Mouse (Mus musculus): ENCODE measurements around the gene Ssr1. TPM values are rescaled to one million over a fixed set of nuclear protein-coding genes. Genes with fewer than 3 reads are reported as not detected.

Gene Ssr1
- polyA plus RNA-seq, 1 experiment from 2014 or later, result 64.0 TPM

- H3K27ac ChIP-seq (replicated peaks), result no peak overlapping the region
- no peak overlapping the region for H3K4me2 ChIP-seq
- ATAC-seq (ENCODE audit: low FRiP score, low read depth), result no peak
- peaks cover 24% of the 10 kb centered on the region for H3K36me3 ChIP-seq
- H3K27me3 ChIP-seq, result no peaks in the 10 kb centered on the region
- no peak overlapping the region for H3K9ac ChIP-seq
- H3K4me1 ChIP-seq (replicated peaks), result no peaks in the 10 kb centered on the region
- WGBS, result 91% methylated on average over 5 of the region's 5 CpGs
- no peaks in the 10 kb centered on the region for H3K9me3 ChIP-seq
- no peak overlapping the region for H3K4me3 ChIP-seq
Measured at GRCm38 (mm10) chr13:37974731-37975130, 19.3 kb downstream of the Ssr1 start.

GRCm38 (mm10) chr13:37974036-37974435, 20.0 kb downstream of the Ssr1 start:
- H3K27ac ChIP-seq (replicated peaks), result no peak overlapping the region
- no peak overlapping the region for H3K4me3 ChIP-seq
- no peak overlapping the region for H3K9ac ChIP-seq
- no peak overlapping the region for H3K4me2 ChIP-seq
- ATAC-seq (ENCODE audit: low FRiP score, low read depth), result no peak
- no peaks in the 10 kb centered on the region for H3K27me3 ChIP-seq
- no peaks in the 10 kb centered on the region for H3K9me3 ChIP-seq
- peaks cover 22% of the 10 kb centered on the region for H3K36me3 ChIP-seq
- WGBS, result 90% methylated on average over 6 of the region's 6 CpGs
- peaks cover 3% of the 10 kb centered on the region; the same call in 1 of the 2 replicates for H3K4me1 ChIP-seq (replicated peaks)

GRCm38 (mm10) chr13:37970887-37971530, 23.0 kb downstream of the Ssr1 start:
- peaks cover 14% of the 10 kb centered on the region for H3K4me1 ChIP-seq (replicated peaks)
- H3K9ac ChIP-seq, result no peak overlapping the region
- no peak overlapping the region for H3K4me2 ChIP-seq
- no peaks in the 10 kb centered on the region for H3K27me3 ChIP-seq
- no peak overlapping the region for H3K4me3 ChIP-seq
- no peaks in the 10 kb centered on the region for H3K36me3 ChIP-seq
- 88% methylated on average over 11 of the region's 11 CpGs for WGBS
- H3K27ac ChIP-seq (replicated peaks), result no peak overlapping the region
- no peaks in the 10 kb centered on the region for H3K9me3 ChIP-seq
- ATAC-seq (ENCODE audit: low FRiP score, low read depth), result no peak

GRCm38 (mm10) chr13:37969988-37970387, 24.0 kb downstream of the Ssr1 start:
- no peaks in the 10 kb centered on the region for H3K36me3 ChIP-seq
- H3K27me3 ChIP-seq, result no peaks in the 10 kb centered on the region
- no peak overlapping the region for H3K27ac ChIP-seq (replicated peaks)
- no peak overlapping the region for H3K9ac ChIP-seq
- ATAC-seq (ENCODE audit: low FRiP score, low read depth), result no peak
- no peak overlapping the region for H3K4me2 ChIP-seq
- no peak overlapping the region for H3K4me3 ChIP-seq
- peaks cover 14% of the 10 kb centered on the region for H3K4me1 ChIP-seq (replicated peaks)
- WGBS, result 56% methylated on average over 8 of the region's 8 CpGs
- H3K9me3 ChIP-seq, result no peaks in the 10 kb centered on the region

GRCm38 (mm10) chr13:37969337-37969736, 24.7 kb downstream of the Ssr1 start:
- no peak overlapping the region for H3K9ac ChIP-seq
- H3K4me3 ChIP-seq, result peak overlapping the region; percentile 8; the same call in 1 of the 2 replicates
- 10% methylated on average over 14 of the region's 14 CpGs for WGBS
- H3K36me3 ChIP-seq, result no peaks in the 10 kb centered on the region
- peaks cover 14% of the 10 kb centered on the region for H3K4me1 ChIP-seq (replicated peaks)
- H3K27ac ChIP-seq (replicated peaks), result no peak overlapping the region
- 0 out of 2 replicates have a peak, but pooled peaks have one; percentile 37 for ATAC-seq (ENCODE audit: low FRiP score, low read depth)
- H3K27me3 ChIP-seq, result no peaks in the 10 kb centered on the region
- peak overlapping the region; percentile 37; the same call in 1 of the 2 replicates for H3K4me2 ChIP-seq
- H3K9me3 ChIP-seq, result no peaks in the 10 kb centered on the region

GRCm38 (mm10) chr13:37967565-37967964, 26.5 kb downstream of the Ssr1 start:
- ATAC-seq (ENCODE audit: low FRiP score, low read depth), result no peak
- no peak overlapping the region for H3K4me3 ChIP-seq
- H3K4me2 ChIP-seq, result peak overlapping the region; percentile 13
- H3K4me1 ChIP-seq (replicated peaks), result peaks cover 14% of the 10 kb centered on the region
- WGBS, result 56% methylated on average over 10 of the region's 10 CpGs
- no peaks in the 10 kb centered on the region for H3K27me3 ChIP-seq
- no peak overlapping the region for H3K9ac ChIP-seq
- no peak overlapping the region for H3K27ac ChIP-seq (replicated peaks)
- H3K9me3 ChIP-seq, result no peaks in the 10 kb centered on the region
- no peaks in the 10 kb centered on the region for H3K36me3 ChIP-seq

GRCm38 (mm10) chr13:37967052-37967437, 27.0 kb downstream of the Ssr1 start:
- Histone ChIP-seq H3K36me3 (no peaks in the 10 kb centered on the region), H3K4me3 (no peak overlapping the region), H3K9me3 (no peaks in the 10 kb centered on the region), H3K9ac (no peak overlapping the region), H3K27ac (replicated peaks) (no peak overlapping the region), H3K4me2 (peak overlapping the region; percentile 13), H3K4me1 (replicated peaks) (peaks cover 14% of the 10 kb centered on the region), H3K27me3 (no peaks in the 10 kb centered on the region)
- 30% methylated on average over 12 of the region's 12 CpGs for WGBS
- no peak for ATAC-seq (ENCODE audit: low FRiP score, low read depth)

GRCm38 (mm10) chr13:37966256-37967051, 27.6 kb downstream of the Ssr1 start:
- ATAC-seq (ENCODE audit: low FRiP score, low read depth), result no peak
- H3K27ac ChIP-seq (replicated peaks), result no peak overlapping the region

GRCm38 (mm10) chr13:37965126-37965914, 28.7 kb downstream of the Ssr1 start:
- no peak overlapping the region for H3K4me3 ChIP-seq
- H3K9ac ChIP-seq, result no peak overlapping the region
- no peaks in the 10 kb centered on the region for H3K27me3 ChIP-seq
- no peaks in the 10 kb centered on the region for H3K36me3 ChIP-seq
- H3K4me1 ChIP-seq (replicated peaks), result peaks cover 14% of the 10 kb centered on the region
- no peak for ATAC-seq (ENCODE audit: low FRiP score, low read depth)
- no peaks in the 10 kb centered on the region for H3K9me3 ChIP-seq
- no peak overlapping the region for H3K27ac ChIP-seq (replicated peaks)
- 32% methylated on average over 17 of the region's 17 CpGs for WGBS
- H3K4me2 ChIP-seq, result no peak overlapping the region

More at GRCm38 (mm10) chr13:37966256-37967051, 27.6 kb downstream of the Ssr1 start:
- 71% methylated on average over 15 of the region's 15 CpGs for WGBS
- no peaks in the 10 kb centered on the region for H3K27me3 ChIP-seq
- no peaks in the 10 kb centered on the region for H3K9me3 ChIP-seq
- no peak overlapping the region for H3K9ac ChIP-seq
- peaks cover 14% of the 10 kb centered on the region for H3K4me1 ChIP-seq (replicated peaks)
- no peaks in the 10 kb centered on the region for H3K36me3 ChIP-seq
- no peak overlapping the region for H3K4me3 ChIP-seq
- no peak overlapping the region for H3K4me2 ChIP-seq

GRCm38 (mm10) chr13:37964128-37965087, 29.6 kb downstream of the Ssr1 start:
- peaks cover 14% of the 10 kb centered on the region for H3K4me1 ChIP-seq (replicated peaks)
- ATAC-seq (ENCODE audit: low FRiP score, low read depth), result no peak
- no peak overlapping the region for H3K4me3 ChIP-seq
- 36% methylated on average over 20 of the region's 20 CpGs for WGBS
- H3K9ac ChIP-seq, result no peak overlapping the region
- no peaks in the 10 kb centered on the region for H3K27me3 ChIP-seq
- peak overlapping the region; percentile 49 for H3K4me2 ChIP-seq
- no peaks in the 10 kb centered on the region for H3K36me3 ChIP-seq
- no peaks in the 10 kb centered on the region for H3K9me3 ChIP-seq
- H3K27ac ChIP-seq (replicated peaks), result no peak overlapping the region

GRCm38 (mm10) chr13:37963354-37964007, 30.5 kb downstream of the Ssr1 start:
- no peak for ATAC-seq (ENCODE audit: low FRiP score, low read depth)
- WGBS, result under 1% methylated on average over 12 of the region's 12 CpGs
- no peaks in the 10 kb centered on the region for H3K27me3 ChIP-seq
- no peak overlapping the region for H3K9ac ChIP-seq
- peaks cover 10% of the 10 kb centered on the region for H3K4me1 ChIP-seq (replicated peaks)
- peak overlapping the region; percentile 49 for H3K4me2 ChIP-seq
- H3K9me3 ChIP-seq, result no peaks in the 10 kb centered on the region
- no peaks in the 10 kb centered on the region for H3K36me3 ChIP-seq
- H3K27ac ChIP-seq (replicated peaks), result no peak overlapping the region
- peak overlapping the region; percentile 31 for H3K4me3 ChIP-seq
